Mouse (Mus musculus): ENCODE results near the gene Olfr808.

Olfr808 gene

GRCm38 (mm10) chr10:129765182-129765581 lies at the start of gene Olfr808:
TSS of gene Olfr808 (plus strand) at chr10:129765482.
- DNase-seq (ENCODE audit: low spot score) = no peak

GRCm38 (mm10) chr10:129729275-129729674 lies 36.0 kb upstream of the Olfr808 start, which contains the start of gene Olfr805:
TSS of gene Olfr805 (minus strand) at chr10:129729375.
- no peak for DNase-seq (ENCODE audit: low spot score)

- no peak for DNase-seq (ENCODE audit: low spot score)
Measured at GRCm38 (mm10) chr10:129741821-129742220, 23.5 kb upstream of the Olfr808 start, which contains the start of gene Olfr806. TSS of gene Olfr806 (minus strand) at chr10:129741921.

GRCm38 (mm10) chr10:129757693-129758092 lies 7.6 kb upstream of the Olfr808 start, which contains the start of gene Olfr807:
TSS of gene Olfr807 (minus strand) at chr10:129757793.
- no peak for DNase-seq (ENCODE audit: low spot score)

GRCm38 (mm10) chr10:129774338-129774737 lies 9.1 kb downstream of the Olfr808 start, which contains the start of gene Olfr809:
TSS of gene Olfr809 (plus strand) at chr10:129774638.
- no peak for DNase-seq (ENCODE audit: low spot score)

- DNase-seq (ENCODE audit: low spot score) = no peak
Measured at GRCm38 (mm10) chr10:129778123-129778522, 12.8 kb downstream of the Olfr808 start.

- DNase-seq (ENCODE audit: low spot score) = no peak
Measured at GRCm38 (mm10) chr10:129794817-129795216, 29.5 kb downstream of the Olfr808 start, which contains the start of gene Olfr810. TSS of gene Olfr810 (minus strand) at chr10:129794917.

GRCm38 (mm10) chr10:129804296-129804695 lies 39.0 kb downstream of the Olfr808 start, which contains the start of gene Olfr811:
TSS of gene Olfr811 (minus strand) at chr10:129804396.
- no peak for DNase-seq (ENCODE audit: low spot score)

Measured in ovary, postnatal 36 days (tissue).